Mouse (Mus musculus) small intestine, adult 2 months (tissue): ENCODE results near the gene Exoc6b. TPM values are rescaled to one million over a fixed set of nuclear protein-coding genes. Genes with fewer than 3 reads are reported as not detected.

Source experiments
- H3K27ac ChIP-seq: fragments of 200-500 bp; 2 replicates; pipeline ENCODE4 v1.5.1; 2012; ENCODE audit warnings: low read depth, low read length, control low read depth, inconsistent platforms; ENCODE audit not compliant: insufficient read depth
- H3K27me3 ChIP-seq: fragments of 200-500 bp; 2 replicates; pipeline ENCODE4 v1.6.1; 2012; ENCODE audit warnings: mild to moderate bottlenecking, moderate library complexity, low read length, inconsistent platforms; ENCODE audit not compliant: control insufficient read depth, insufficient read depth
- H3K36me3 ChIP-seq: fragments of 200-500 bp; 2 replicates; pipeline ENCODE4 v1.6.1; 2012; ENCODE audit warnings: mild to moderate bottlenecking, low read length, control low read depth, inconsistent platforms; ENCODE audit not compliant: control insufficient read depth, insufficient read depth
- H3K4me1 ChIP-seq: fragments of 200-500 bp; 2 replicates; pipeline ENCODE4 v1.6.1; 2012; ENCODE audit warnings: low read length, inconsistent platforms, mixed read lengths; ENCODE audit not compliant: control insufficient read depth, insufficient read depth, insufficient read length
- H3K4me3 ChIP-seq: fragments of 200-500 bp; 2 replicates; pipeline ENCODE4 v1.5.1; 2012; ENCODE audit warnings: low read depth, mild to moderate bottlenecking, control low read depth, inconsistent platforms, low read length, moderate library complexity
- CTCF ChIP-seq: fragments of 200-500 bp; IDR thresholded peaks from 2 replicates; pipeline ENCODE4 v1.5.1; 2012; ENCODE audit warnings: low read depth, mild to moderate bottlenecking, control low read depth, inconsistent platforms, low read length, moderate library complexity, mixed read lengths; ENCODE audit not compliant: insufficient replicate concordance, insufficient read length; ENCODE audit errors: extremely low read depth
- POLR2A ChIP-seq: fragments of 200-500 bp; IDR thresholded peaks from 2 replicates; pipeline ENCODE4 v1.6.1; 2012; ENCODE audit warnings: low read depth, mild to moderate bottlenecking, control low read depth, inconsistent platforms, low read length, moderate library complexity
- WGBS: fragments of 180-500 bp; shearing (Covaris S2); methylation state at CpG from one replicate; pipeline ENCODE4 v1.1.7; 2018; 5-methylcytosine and 5-hydroxymethylcytosine counted together
- polyA plus RNA-seq: library from polyadenylated mRNA; depleted of rRNA; stranded (reverse); fragments of >200 nt; gene quantifications from 2 replicates; pipeline ENCODE4 v1.2.3, GENCODE M21; 2012

Exoc6b gene
- polyA plus RNA-seq, 1 experiment = 7.0 TPM

DNA sequence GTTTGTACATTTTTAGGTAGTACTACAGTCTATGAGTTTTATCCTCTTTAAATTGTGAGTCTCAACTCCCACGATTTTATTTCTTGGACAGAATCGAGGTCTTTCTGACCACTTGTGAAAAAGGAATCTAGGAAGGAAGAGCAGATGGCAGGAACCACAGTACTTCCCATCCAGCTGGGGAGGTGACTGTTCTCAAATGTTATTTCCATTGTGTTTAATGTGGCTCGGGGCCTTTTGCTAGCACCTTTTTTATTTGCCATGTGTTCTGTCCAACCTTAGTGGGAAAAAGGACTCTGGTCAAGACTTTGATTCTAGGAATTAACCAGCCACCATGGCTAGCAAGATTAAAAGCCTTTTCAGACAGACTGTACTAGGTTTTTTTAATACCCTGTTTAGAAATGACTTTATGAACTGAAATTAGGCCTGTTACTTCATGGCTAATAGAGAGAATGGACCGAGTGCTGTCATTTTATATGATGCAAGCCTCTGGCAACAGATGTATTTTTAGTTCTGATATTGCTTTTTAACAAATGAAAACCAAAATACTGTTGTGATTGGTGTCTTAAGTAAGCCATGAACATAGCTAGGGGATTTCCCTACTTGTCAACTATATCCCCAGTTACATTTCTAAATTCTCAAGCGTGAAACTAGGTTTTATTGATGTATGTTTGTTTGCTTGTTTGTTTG lies 104.4 kb downstream of the Exoc6b start:
- no peak overlapping the region for H3K27ac ChIP-seq
- no peak for TF ChIP-seq CTCF
- no peak for TF ChIP-seq POLR2A
- H3K36me3 ChIP-seq = no peaks in the 10 kb centered on the region
- H3K4me3 ChIP-seq = no peak overlapping the region
- WGBS = 78% methylated on average over 5 of the region's 5 CpGs
- no peaks in the 10 kb centered on the region for H3K4me1 ChIP-seq
- no peaks in the 10 kb centered on the region for H3K27me3 ChIP-seq

- TF ChIP-seq POLR2A = no peak
- TF ChIP-seq CTCF = no peak
- Histone ChIP-seq H3K27ac (no peak overlapping the region), H3K36me3 (no peaks in the 10 kb centered on the region), H3K4me1 (no peaks in the 10 kb centered on the region), H3K27me3 (no peaks in the 10 kb centered on the region), H3K4me3 (no peak overlapping the region)
- WGBS = 86% methylated on average over 1 of the region's 1 CpGs
These were observed 106.3 kb downstream of the Exoc6b start for GRCm38 (mm10) chr6:84963044-84963443.

DNA sequence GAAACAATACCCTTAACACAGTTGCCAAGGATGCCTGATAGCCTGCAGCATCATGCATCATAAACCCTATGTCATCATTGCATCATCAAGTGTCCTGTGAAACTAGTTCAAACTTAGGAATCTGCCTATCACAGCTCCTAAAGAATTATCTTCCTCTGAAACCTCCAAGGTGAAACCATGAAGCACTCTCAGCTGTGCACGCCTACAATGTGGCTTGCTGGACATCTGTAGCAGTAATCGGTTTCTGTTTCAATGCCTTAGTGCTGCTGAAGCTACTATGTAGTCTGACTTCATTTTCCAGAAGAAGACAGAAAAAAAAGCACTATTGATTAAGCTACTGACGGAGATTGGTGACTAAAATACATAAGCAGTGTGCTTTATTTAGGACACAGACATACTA lies 107.5 kb downstream of the Exoc6b start:
- H3K27ac ChIP-seq = no peak overlapping the region
- no peaks in the 10 kb centered on the region for H3K36me3 ChIP-seq
- H3K4me1 ChIP-seq = no peaks in the 10 kb centered on the region
- H3K4me3 ChIP-seq = no peak overlapping the region
- no peak for TF ChIP-seq POLR2A
- TF ChIP-seq CTCF = no peak
- H3K27me3 ChIP-seq = no peaks in the 10 kb centered on the region
- WGBS = 89% methylated on average over 3 of the region's 3 CpGs

DNA sequence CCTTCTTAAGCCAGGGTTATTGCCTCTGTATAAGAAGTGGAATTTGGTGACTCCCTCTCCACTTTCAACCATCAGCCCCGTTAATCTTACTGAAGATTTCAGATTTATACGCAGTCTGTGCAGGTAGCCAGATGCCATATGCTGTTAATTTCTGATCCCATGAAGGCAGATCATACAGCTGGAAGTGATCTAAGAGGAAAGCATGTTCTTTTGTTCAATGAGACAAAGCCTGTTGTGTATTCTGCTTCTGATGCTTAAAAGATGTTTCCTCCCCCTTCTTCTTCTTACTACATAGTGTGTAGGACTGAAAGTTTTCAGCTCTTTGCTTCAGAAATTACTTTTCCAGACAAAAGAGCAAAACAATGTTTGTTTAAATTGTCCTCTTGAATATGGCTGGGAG lies 109.8 kb downstream of the Exoc6b start:
- no peaks in the 10 kb centered on the region for H3K36me3 ChIP-seq
- no peaks in the 10 kb centered on the region for H3K4me1 ChIP-seq
- TF ChIP-seq POLR2A (no peak), CTCF (no peak)
- no peak overlapping the region for H3K27ac ChIP-seq
- WGBS = 84% methylated on average over 2 of the region's 2 CpGs
- H3K4me3 ChIP-seq = no peak overlapping the region
- H3K27me3 ChIP-seq = no peaks in the 10 kb centered on the region

GRCm38 (mm10) chr6:84951621-84952020 lies 117.7 kb downstream of the Exoc6b start:
- 57% methylated on average over 1 of the region's 1 CpGs for WGBS
- H3K27me3 ChIP-seq = no peaks in the 10 kb centered on the region

DNA sequence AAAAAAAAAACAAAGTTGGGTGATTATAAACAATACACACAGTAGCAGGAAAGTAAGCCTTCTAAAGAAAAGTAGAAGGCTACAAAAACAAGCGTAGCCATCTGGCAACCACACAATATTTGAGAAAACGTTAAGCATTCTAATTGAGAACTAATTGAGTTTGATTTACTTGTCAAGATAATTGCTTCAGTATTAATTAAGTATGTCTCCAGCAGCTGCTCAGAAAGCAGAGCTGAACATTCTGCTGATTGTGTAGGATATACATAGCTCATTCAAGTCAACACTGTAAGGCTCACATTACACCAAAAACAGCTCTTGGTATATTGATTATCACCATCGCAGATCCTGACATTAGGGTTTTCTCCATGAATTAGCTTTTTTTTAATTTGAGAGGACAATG lies 122.7 kb downstream of the Exoc6b start:
- H3K27me3 ChIP-seq = no peaks in the 10 kb centered on the region
- no peaks in the 10 kb centered on the region for H3K36me3 ChIP-seq
- no peaks in the 10 kb centered on the region for H3K4me1 ChIP-seq
- H3K27ac ChIP-seq = no peak overlapping the region
- WGBS = 80% methylated on average over 3 of the region's 3 CpGs
- no peak for TF ChIP-seq POLR2A
- no peak for TF ChIP-seq CTCF
- H3K4me3 ChIP-seq = no peak overlapping the region

More at GRCm38 (mm10) chr6:84951621-84952020, 117.7 kb downstream of the Exoc6b start:
- H3K4me1 ChIP-seq = no peaks in the 10 kb centered on the region
- no peak overlapping the region for H3K27ac ChIP-seq
- TF ChIP-seq CTCF (no peak), POLR2A (no peak)
- no peaks in the 10 kb centered on the region for H3K36me3 ChIP-seq
- H3K4me3 ChIP-seq = no peak overlapping the region

DNA sequence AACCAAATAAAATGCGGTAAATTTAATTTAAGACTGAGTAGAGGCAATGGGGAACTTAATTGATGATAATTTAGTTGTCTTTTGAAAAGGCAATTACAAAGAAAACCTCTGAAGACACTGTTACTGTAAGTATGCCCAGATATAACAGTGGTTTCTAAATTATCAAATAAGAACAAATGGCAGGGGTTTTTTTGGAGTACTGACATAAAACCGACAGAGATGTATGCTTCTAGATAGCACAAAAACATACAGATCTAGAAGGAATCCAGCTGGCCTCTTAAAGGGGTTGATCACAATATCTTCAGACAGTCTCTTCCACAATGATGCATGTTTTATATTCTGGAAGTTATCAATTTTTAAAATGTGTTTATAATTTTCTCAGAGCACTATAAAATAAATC lies 123.2 kb downstream of the Exoc6b start:
- H3K27me3 ChIP-seq = no peaks in the 10 kb centered on the region
- 77% methylated on average over 2 of the region's 2 CpGs for WGBS
- no peak for TF ChIP-seq POLR2A
- TF ChIP-seq CTCF = no peak
- H3K4me3 ChIP-seq = no peak overlapping the region
- no peaks in the 10 kb centered on the region for H3K4me1 ChIP-seq
- H3K36me3 ChIP-seq = no peaks in the 10 kb centered on the region
- no peak overlapping the region for H3K27ac ChIP-seq
